Mouse (Mus musculus): Measurements from ENCODE around the gene Ssh2.

DNA sequence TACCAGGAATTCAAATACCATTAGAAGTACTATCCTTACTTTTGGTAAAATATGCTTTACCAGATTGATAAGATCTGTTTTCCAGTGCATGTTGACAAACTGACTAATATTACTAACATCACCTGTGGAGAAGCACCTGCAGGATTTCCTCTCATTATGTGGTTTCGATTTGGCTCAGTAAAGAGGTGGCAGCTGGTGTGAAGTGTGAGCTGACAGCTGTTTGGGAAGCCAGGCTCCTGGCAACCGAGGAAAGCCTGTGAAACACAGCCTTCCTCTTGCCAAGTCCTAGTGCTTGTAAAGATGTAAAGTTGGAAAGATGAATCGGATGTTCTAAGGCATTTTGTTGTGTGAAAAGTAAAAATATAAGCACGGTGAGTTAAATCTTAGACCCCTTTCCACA, 35.2 kb upstream of the Ssh2 start:
- TF ChIP-seq CTCF (IDR thresholded peaks at IDR 0.05; ENCODE audit: insufficient read depth, low read depth, low read length) (no peak), POLR2A (IDR thresholded peaks at IDR 0.05; ENCODE audit: insufficient read depth, low read depth, low read length) (no peak)
